Mouse (Mus musculus): ENCODE measurements at regions not wholly inside any gene's neighbourhood (a gene's known extent, or its start where the extent isn't known, plus 50 kb on each side); places are given as distances from the start of the nearest gene placed in this dataset.
A peak's percentile ranks its signal among the peaks of the same experiment; 100 is the strongest.

- Histone ChIP-seq H3K9ac (replicated peaks) (no peak overlapping the region), H3K27ac (no peak overlapping the region), H3K27me3 (no peaks in the 10 kb centered on the region), H3K4me2 (no peak overlapping the region), H3K9me3 (no peaks in the 10 kb centered on the region), H3K4me3 (replicated peaks) (no peak overlapping the region), H3K36me3 (no peaks in the 10 kb centered on the region), H3K4me1 (replicated peaks) (peaks cover 8% of the 10 kb centered on the region)
- ATAC-seq (ENCODE audit: insufficient number of reproducible peaks, insufficient read depth, low FRiP score, low TSS enrichment, low read depth): no peak
- 80% methylated on average over 3 of the region's 3 CpGs for WGBS
These were observed 122.4 kb downstream of the Wnt5a start for GRCm38 (mm10) chr14:28626951-28627350.

GRCm38 (mm10) chr14:28635175-28635574 lies 130.6 kb downstream of the Wnt5a start:
- Histone ChIP-seq H3K36me3 (no peaks in the 10 kb centered on the region), H3K9ac (replicated peaks) (no peak overlapping the region), H3K27me3 (no peaks in the 10 kb centered on the region), H3K27ac (no peak overlapping the region), H3K4me1 (replicated peaks) (no peaks in the 10 kb centered on the region), H3K9me3 (no peaks in the 10 kb centered on the region), H3K4me3 (replicated peaks) (no peak overlapping the region), H3K4me2 (no peak overlapping the region)
- no peak for ATAC-seq (ENCODE audit: insufficient number of reproducible peaks, insufficient read depth, low FRiP score, low TSS enrichment, low read depth)

DNA sequence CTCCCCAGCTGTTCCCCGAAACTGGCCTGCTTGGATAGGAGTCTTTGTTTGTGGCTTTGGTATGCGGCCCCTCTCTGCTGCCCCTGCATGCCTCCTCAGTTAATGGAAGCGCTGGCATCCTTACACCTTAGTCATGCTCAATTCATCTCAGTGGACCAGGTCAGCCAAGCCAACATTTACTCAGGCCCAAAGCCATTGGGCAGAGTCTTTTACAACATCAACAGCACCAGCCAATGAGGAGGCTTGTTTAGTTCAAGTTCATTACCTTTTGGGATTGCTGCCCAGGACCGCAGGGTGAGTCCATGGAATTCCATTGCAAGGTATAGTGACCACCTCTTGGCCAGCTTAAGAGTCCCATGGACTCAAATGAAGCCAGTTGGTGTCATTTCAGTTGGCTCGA lies 134.5 kb downstream of the Wnt5a start:
- WGBS: 81% methylated on average over 5 of the region's 5 CpGs
- H3K27me3 ChIP-seq: no peaks in the 10 kb centered on the region
- no peak overlapping the region for H3K4me3 ChIP-seq (replicated peaks)
- no peak overlapping the region for H3K27ac ChIP-seq
- no peaks in the 10 kb centered on the region for H3K9me3 ChIP-seq
- H3K36me3 ChIP-seq: no peaks in the 10 kb centered on the region
- no peak overlapping the region for H3K9ac ChIP-seq (replicated peaks)
- no peak for ATAC-seq (ENCODE audit: insufficient number of reproducible peaks, insufficient read depth, low FRiP score, low TSS enrichment, low read depth)
- no peaks in the 10 kb centered on the region for H3K4me1 ChIP-seq (replicated peaks)
- no peak overlapping the region for H3K4me2 ChIP-seq

GRCm38 (mm10) chr14:28645807-28646206 lies 141.3 kb downstream of the Wnt5a start:
- H3K4me2 ChIP-seq: no peak overlapping the region
- no peaks in the 10 kb centered on the region for H3K9me3 ChIP-seq
- no peaks in the 10 kb centered on the region for H3K4me1 ChIP-seq (replicated peaks)
- H3K9ac ChIP-seq (replicated peaks): no peak overlapping the region
- H3K36me3 ChIP-seq: no peaks in the 10 kb centered on the region
- H3K4me3 ChIP-seq (replicated peaks): no peak overlapping the region
- WGBS: 84% methylated on average over 2 of the region's 2 CpGs
- H3K27ac ChIP-seq: no peak overlapping the region
- H3K27me3 ChIP-seq: no peaks in the 10 kb centered on the region
- ATAC-seq (ENCODE audit: insufficient number of reproducible peaks, insufficient read depth, low FRiP score, low TSS enrichment, low read depth): no peak

DNA sequence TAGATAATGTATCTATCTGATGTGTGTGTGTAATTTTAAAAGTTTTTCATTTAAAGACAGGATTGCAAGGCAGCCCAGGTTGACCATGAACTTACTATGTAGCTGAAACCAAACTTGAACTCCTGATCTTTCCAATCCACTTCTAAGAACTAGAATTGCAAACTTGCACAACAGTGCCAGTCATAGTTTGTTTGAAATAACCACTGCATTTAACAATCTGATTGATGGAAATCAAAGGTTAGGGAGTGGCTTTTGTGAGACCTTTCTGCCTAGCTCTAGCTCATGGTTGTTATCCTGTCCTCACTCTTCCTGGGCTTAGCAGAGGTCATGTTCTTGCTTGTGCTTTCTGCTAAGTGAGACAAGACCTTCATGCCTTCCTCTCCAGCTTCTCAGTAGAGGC lies 144.9 kb downstream of the Wnt5a start:
- ATAC-seq (ENCODE audit: insufficient number of reproducible peaks, insufficient read depth, low FRiP score, low TSS enrichment, low read depth): no peak
- Histone ChIP-seq H3K27me3 (no peaks in the 10 kb centered on the region), H3K4me1 (replicated peaks) (peaks cover 10% of the 10 kb centered on the region; the same call in 1 of the 2 replicates)

DNA sequence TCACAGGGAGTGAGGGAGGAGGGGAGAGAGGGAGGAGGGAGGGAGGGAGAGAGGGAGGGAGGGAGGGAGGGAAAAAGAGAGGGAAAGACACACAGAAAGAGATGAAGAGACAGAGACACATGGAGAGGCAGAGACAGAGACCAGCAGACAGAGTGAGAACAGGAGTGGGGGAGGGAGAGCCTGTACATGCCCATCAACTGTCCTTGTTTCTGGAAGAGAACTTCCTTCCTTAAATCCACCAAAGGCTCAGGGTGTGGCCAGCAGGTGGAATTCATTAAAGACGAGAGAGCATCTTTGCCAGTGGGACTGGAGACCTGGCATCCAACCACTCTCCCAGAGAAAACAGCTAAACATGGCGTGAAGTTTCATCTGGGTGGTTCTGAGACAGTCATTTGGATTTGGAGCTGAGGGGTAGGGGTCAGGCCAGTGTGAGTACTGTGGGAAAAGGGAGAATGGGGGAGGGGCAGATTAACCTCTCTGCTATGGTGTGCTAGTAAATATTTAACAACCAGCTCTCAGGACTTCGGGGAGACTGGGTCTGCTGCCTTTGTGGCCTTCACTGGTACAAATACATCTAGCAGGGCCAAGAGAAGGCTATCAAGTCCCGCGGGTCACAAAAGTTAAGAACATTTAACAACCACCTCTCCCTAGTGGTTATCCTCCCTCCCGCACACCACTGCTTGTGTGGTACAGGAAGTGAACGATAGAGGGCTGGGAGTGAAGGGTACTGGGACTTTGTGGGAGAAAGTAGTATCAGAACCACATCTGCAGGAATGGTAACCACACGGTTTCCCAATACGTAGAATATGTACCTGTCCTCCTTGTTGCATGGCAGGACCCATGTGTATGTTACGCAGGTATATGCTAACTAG lies 148.7 kb downstream of the Wnt5a start:
- H3K36me3 ChIP-seq: no peaks in the 10 kb centered on the region
- no peak overlapping the region for H3K4me3 ChIP-seq (replicated peaks)
- H3K27ac ChIP-seq: no peak overlapping the region
- no peak for ATAC-seq (ENCODE audit: insufficient number of reproducible peaks, insufficient read depth, low FRiP score, low TSS enrichment, low read depth)
- H3K4me1 ChIP-seq (replicated peaks): peaks cover 18% of the 10 kb centered on the region; the same call in 1 of the 2 replicates
- no peaks in the 10 kb centered on the region for H3K9me3 ChIP-seq
- H3K9ac ChIP-seq (replicated peaks): no peak overlapping the region
- H3K27me3 ChIP-seq: no peaks in the 10 kb centered on the region
- 55% methylated on average over 10 of the region's 10 CpGs for WGBS
- H3K4me2 ChIP-seq: no peak overlapping the region

More for the DNA sequence above, 144.9 kb downstream of the Wnt5a start:
- Histone ChIP-seq H3K9ac (replicated peaks) (no peak overlapping the region), H3K4me2 (no peak overlapping the region), H3K4me3 (replicated peaks) (no peak overlapping the region), H3K9me3 (no peaks in the 10 kb centered on the region), H3K27ac (no peak overlapping the region), H3K36me3 (no peaks in the 10 kb centered on the region)

GRCm38 (mm10) chr14:28657216-28657615 lies 152.7 kb downstream of the Wnt5a start:
- WGBS: 64% methylated on average over 8 of the region's 8 CpGs
- H3K4me1 ChIP-seq (replicated peaks): peaks cover 32% of the 10 kb centered on the region
- no peaks in the 10 kb centered on the region for H3K9me3 ChIP-seq
- no peak overlapping the region for H3K27ac ChIP-seq
- no peak overlapping the region for H3K4me3 ChIP-seq (replicated peaks)
- H3K4me2 ChIP-seq: no peak overlapping the region
- no peaks in the 10 kb centered on the region for H3K36me3 ChIP-seq
- no peak for ATAC-seq (ENCODE audit: insufficient number of reproducible peaks, insufficient read depth, low FRiP score, low TSS enrichment, low read depth)
- H3K27me3 ChIP-seq: no peaks in the 10 kb centered on the region
- H3K9ac ChIP-seq (replicated peaks): no peak overlapping the region

DNA sequence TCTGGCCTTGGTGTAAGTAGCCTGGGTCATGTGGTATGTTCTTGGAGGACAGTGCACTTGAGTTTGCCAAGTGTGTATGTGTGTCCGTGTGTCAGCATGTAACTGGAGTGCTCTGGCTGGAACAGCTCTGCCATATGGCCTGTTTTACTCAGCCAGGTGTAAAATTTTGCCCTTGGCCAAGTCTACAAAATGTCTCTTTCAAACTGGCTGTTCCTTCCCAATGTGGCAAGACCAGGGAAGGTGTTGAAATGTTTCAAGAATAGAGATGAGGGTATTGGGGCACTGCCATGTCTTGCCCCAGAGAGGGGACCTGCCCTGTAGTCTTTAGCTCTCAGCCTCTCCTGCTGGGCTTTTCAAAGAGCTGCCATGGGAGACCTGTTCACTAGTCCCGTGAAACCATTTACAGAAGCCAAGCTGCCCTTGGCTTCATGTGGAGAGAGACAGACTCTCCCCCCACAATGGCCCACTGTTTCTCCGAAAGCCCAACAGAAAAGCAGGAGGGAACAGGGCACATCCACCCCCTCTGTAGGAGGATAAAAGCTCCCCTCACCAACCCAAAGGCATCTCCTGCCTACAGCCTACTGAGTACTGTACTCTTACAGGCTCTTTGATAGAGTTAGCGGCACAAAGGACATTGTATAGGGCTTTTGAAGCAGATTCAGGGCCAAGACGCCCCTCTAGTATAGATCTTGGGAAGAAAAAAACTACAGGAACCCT lies 156.5 kb downstream of the Wnt5a start:
- H3K4me1 ChIP-seq (replicated peaks): peaks cover 59% of the 10 kb centered on the region
- H3K36me3 ChIP-seq: no peaks in the 10 kb centered on the region
- no peak overlapping the region for H3K4me3 ChIP-seq (replicated peaks)
- H3K9me3 ChIP-seq: no peaks in the 10 kb centered on the region
- H3K4me2 ChIP-seq: no peak overlapping the region
- ATAC-seq (ENCODE audit: insufficient number of reproducible peaks, insufficient read depth, low FRiP score, low TSS enrichment, low read depth): no peak
- 70% methylated on average over 5 of the region's 5 CpGs for WGBS
- H3K27ac ChIP-seq: peak overlapping the region; percentile 9; the same call in 1 of the 2 replicates
- no peaks in the 10 kb centered on the region for H3K27me3 ChIP-seq
- H3K9ac ChIP-seq (replicated peaks): no peak overlapping the region

- Histone ChIP-seq H3K9ac (replicated peaks) (no peak overlapping the region), H3K9me3 (no peaks in the 10 kb centered on the region), H3K4me1 (replicated peaks) (peaks cover 51% of the 10 kb centered on the region), H3K4me2 (peak overlapping the region; percentile 33), H3K36me3 (no peaks in the 10 kb centered on the region), H3K4me3 (replicated peaks) (no peak overlapping the region), H3K27me3 (no peaks in the 10 kb centered on the region), H3K27ac (peak overlapping the region; percentile 76)
- 86% methylated on average over 1 of the region's 1 CpGs for WGBS
- ATAC-seq (ENCODE audit: insufficient number of reproducible peaks, insufficient read depth, low FRiP score, low TSS enrichment, low read depth): no peak
These were observed 158.8 kb downstream of the Wnt5a start for GRCm38 (mm10) chr14:28663316-28663715.

GRCm38 (mm10) chr14:28664121-28664520 lies 159.6 kb downstream of the Wnt5a start:
- Histone ChIP-seq H3K9me3 (no peaks in the 10 kb centered on the region), H3K4me2 (peak overlapping the region; percentile 33), H3K36me3 (no peaks in the 10 kb centered on the region), H3K27me3 (no peaks in the 10 kb centered on the region), H3K4me3 (replicated peaks) (no peak overlapping the region), H3K27ac (peak overlapping the region; percentile 76), H3K4me1 (replicated peaks) (peaks cover 51% of the 10 kb centered on the region), H3K9ac (replicated peaks) (no peak overlapping the region)
- WGBS: 6% methylated on average over 7 of the region's 7 CpGs
- ATAC-seq (ENCODE audit: insufficient number of reproducible peaks, insufficient read depth, low FRiP score, low TSS enrichment, low read depth): peak; percentile 66; the same call in 1 of the 2 replicates

DNA sequence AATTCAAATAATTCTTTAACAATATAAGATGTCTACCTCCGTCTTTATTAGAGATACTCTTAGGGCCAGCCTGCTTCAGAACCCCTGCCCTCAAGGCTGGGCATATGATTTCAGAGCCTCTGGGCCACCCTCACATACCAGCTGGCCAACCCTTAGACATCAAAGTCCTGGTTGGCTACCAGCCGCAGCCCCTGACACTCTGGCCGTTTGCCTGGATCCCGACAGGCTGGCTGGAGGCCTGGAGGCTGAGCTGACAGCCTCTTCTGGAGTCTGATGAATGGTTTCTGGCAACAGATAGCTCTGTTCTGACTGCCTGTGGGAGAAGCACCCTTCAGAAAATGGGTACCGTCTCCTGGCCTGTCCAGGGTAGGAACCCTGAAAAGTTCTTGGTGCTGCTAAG lies 170.9 kb downstream of the Wnt5a start:
- Histone ChIP-seq H3K9ac (replicated peaks) (no peak overlapping the region), H3K4me1 (replicated peaks) (peaks cover 30% of the 10 kb centered on the region), H3K27me3 (no peaks in the 10 kb centered on the region), H3K9me3 (peaks cover 4% of the 10 kb centered on the region; the same call in 1 of the 2 replicates), H3K27ac (peak overlapping the region; percentile 35; the same call in 1 of the 2 replicates), H3K4me3 (replicated peaks) (no peak overlapping the region), H3K4me2 (no peak overlapping the region), H3K36me3 (no peaks in the 10 kb centered on the region)
- no peak; the same call in 1 of the 2 replicates for ATAC-seq (ENCODE audit: insufficient number of reproducible peaks, insufficient read depth, low FRiP score, low TSS enrichment, low read depth)
- 25% methylated on average over 5 of the region's 5 CpGs for WGBS
